Mouse (Mus musculus): Measurements from ENCODE around the gene Rita1.
A peak's percentile ranks its signal among the peaks of the same experiment; 100 is the strongest.

DNA sequence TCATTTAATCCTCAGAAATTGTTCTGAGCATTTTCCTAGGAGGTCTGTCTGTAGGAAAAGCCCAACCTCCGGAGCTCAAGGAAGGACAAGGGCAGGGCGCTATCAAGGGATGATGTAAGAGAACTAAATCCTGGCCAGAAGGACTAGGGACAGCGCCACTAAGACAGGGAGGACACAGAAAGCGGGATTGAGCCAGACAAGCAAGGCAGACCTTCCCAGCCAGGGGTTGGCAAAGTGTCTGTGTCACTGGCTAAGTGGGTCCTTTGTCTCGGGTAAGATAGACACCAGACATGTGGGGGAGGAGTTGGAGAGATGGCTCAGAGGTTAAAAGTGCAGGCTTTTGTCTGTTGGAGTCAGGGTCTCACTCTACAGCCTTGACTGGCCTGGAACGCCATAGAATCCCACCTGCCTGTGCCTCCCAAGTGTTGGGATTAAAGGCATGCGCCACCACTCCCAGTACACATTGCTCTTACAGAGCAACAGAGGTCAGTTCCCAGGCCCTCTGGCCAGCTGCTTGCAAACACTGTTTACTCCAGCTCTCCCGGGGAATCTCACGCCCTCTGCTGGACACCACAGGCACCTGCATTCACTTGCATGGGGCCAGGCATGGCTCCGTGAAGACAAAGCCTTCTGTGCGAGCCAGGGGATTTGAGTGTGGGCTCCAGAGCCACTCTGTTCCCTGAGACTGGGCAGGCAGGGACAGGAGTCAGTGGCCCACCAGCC, 11.3 kb downstream of the Rita1 start:
- TF ChIP-seq TAL1 (conservative IDR thresholded peaks at IDR 0.05; ENCODE audit: low read depth, low read length): no peak
- peak; percentile 77 for TF ChIP-seq CTCF (IDR thresholded peaks at IDR 0.05; ENCODE audit: low read depth, low read length)
- no peak for TF ChIP-seq GATA2 (IDR thresholded peaks at IDR 0.05; ENCODE audit: borderline replicate concordance, low read depth, low read length)
- TF ChIP-seq GATA1 (IDR thresholded peaks at IDR 0.05; ENCODE audit: borderline replicate concordance, low read length): no peak
- TF ChIP-seq POLR2AphosphoS5 (IDR thresholded peaks at IDR 0.05; ENCODE audit: insufficient replicate concordance, low read depth, low read length): no peak

All from G1E (cell line).